Mouse (Mus musculus) thymus, postnatal 10 days (tissue): ENCODE measurements at regions not wholly inside any gene's neighbourhood (a gene's known extent, or its start where the extent isn't known, plus 50 kb on each side); places are given as distances from the start of the nearest gene placed in this dataset.

Experiments used
- DNase-seq, 2 experiments: peaks; one replicate each; pipeline ENCODE4 v3.0.0; 2021; ENCODE audit warnings: low spot score in 2 of 2

DNA sequence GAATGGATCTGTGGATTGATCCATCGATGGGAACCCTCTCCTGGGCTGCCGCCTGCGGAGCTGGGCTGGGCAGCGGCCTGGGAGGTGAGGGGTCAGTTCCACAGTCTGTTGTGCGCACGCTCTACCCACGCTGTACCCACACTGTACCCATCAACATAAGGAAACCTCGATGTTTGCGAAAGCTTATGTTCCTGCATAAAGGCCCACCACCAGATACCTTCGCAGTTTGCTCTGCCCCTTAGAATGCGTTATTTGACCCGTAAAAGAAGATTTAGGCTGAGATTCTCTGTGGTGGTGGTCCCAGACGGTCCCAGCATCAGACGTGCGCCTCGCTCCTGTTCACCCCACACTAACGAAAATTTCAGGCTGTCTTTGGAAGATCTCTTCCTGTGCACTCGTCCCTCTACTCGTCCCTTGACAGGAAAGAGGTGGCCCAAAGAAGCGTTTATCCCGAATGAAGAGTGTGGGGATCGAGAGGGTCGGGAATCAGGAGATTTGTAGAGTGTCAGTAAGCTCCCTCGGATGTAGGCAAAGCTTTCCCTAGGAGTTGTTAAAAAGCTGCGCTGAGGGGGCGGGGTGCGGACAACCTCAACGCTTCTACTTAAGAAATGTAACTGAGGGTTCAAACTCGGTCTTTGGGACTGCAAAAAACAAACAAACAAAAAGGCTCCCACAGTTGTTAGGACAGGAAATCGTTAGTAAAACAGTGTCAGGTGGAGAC is 123.9 kb downstream of the Tmem161b start:
- DNase-seq: no peak

DNA sequence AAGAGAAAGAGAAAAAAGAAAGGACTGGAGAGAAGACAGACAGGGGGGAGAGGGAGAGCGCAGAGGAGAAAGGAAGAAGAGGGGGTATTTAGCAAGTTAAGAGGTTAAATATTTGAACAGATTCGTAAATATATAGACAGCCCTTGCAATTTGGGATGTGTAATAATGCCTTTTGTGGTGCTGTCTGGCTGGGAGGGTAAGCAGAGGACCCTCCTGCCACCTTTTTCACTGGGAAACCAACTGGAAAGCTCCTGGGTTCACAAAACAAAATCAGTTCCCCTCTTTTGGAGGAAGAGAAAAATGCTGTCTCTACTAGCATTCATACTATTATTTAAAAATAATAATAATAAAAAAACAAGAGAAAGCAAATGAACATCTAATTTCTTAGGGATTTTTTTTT is 124.5 kb downstream of the Tmem161b start:
- DNase-seq: no peak

DNA sequence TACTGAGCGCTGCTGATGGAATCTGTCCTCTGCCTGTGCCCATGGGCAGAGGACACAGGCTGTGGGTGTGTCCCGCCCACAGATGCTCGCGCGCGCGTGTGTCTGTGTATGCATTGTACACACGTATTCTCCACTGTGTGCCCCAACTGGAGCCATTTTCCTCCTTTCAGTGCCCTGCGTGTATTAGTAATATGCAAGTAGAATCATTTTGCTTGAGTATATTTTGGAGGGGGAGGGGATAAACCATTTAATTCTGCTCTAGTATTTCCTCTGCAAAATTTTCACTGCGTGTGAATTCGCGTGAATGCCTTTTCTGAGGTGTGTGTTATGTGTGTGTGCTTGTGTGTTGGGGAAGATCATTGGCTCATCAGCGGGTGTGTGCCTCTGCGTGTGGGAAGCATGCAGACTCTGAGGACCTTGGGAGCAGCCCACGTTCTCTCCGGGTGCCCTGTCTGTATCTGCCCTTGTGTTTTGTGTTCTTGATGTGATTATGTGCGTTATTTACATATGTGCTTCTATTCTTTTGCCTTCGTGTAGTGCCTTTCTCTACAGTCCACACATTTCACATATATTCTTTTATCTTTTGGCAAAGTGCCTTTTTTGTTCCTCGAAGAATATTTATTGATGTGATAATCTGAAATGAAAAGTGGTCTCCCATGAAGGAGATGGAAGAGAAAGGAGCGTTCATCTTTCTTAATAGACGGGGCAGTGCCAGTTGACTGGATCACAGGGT is 125.3 kb downstream of the Tmem161b start:
- no peak for DNase-seq

DNA sequence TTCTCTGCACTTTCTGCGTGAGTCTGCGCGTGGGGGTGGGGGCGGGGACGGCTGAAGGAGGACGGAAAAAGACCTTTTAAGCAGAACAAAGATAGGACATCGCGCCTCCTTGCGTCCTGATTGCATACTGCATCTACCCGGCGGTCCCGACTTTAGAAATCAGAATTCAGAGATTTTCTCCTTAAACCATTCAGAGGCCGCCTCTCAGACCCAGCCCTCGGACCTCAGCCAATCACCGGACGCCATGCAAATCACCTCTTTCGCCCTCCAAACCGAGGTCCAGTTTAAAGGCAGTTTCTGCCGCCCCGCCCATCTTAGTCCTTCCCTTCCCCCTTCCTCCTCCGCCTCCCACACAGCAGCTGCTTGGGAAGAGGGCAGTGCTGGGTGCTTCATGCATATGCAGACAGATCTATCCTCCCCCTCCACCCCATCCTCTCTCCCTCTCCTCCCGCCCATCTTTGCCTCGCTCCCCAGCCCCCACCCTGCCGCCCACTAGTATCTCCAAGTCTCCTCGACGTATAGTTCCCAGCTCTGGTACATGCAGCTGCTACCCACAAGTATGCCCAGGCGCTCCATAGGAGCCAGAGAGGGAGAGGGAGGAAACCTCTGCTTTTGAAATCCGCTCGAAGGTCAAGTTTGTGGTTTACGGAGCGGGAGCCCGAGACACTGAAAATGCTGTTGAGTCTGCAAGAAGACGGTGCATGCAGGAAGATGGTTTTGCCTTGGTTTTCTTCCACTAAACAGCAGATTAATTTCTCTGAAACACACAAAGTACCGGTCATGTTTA is 126.0 kb downstream of the Tmem161b start:
- peak; percentile 64 to 66 for DNase-seq

DNA sequence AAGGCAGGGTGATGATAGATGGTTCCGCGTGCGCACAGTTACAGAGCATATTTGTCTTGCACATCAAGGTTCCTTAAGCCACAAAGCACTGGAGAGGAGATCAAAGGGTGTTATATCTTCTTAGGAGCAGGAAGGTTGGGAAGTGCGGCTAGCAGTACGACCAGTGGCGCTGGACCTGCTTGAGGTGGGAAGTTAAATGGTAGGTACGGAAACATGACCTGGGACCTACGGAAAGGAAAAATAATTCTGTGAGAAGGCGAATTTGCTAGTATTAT is 126.5 kb downstream of the Tmem161b start:
- no peak for DNase-seq

DNA sequence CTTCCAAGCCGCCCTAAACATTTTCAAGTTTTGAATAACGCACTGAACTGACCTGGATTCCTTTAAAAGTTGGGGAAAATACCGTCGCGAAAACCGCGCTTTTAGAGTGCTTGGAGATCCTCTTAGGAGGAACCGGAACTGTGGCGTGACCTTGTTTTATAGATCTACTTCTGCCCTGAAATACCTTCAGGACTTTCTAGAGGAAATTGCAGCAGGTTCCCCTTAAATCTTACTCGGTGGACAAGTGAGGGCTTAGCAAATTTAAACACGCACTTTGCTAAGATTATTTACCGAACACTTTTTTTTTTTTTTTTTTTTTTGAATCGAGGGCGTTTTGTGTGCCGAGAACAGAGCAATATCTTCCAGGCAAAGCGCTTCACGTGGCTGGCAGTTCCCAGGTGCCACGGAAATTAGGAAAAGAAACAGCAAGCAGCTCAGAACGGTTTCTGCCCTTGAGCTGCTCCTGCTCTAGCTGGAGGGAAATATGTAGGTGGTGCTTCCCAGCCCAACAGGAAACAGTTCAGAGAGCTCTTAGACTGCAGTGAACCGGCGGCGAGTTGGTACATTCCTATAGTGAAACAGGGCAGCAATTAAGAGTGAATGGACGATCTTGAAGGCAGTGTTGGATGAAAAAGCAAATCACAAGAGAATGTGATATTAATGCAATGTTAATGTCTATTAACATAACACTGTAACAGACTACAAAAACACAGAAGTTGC is 127.1 kb downstream of the Tmem161b start:
- peak in 1 of 2 experiments; percentile 10 for DNase-seq

DNA sequence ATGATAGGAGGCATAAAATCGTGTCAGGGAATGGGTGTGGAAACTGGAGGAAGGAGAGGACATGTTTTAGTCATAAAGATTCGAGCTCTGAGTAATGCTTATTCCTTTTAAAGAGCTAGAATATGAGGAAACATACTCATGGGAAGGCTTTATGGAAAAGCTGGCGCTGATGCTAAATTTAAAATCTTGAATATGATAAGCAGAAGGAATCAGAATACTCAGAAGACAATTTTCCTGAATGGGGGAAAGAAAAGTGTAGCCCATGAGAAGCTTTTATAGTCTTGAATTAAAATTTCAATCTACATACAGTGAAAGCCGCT is 127.6 kb downstream of the Tmem161b start:
- no peak for DNase-seq

DNA sequence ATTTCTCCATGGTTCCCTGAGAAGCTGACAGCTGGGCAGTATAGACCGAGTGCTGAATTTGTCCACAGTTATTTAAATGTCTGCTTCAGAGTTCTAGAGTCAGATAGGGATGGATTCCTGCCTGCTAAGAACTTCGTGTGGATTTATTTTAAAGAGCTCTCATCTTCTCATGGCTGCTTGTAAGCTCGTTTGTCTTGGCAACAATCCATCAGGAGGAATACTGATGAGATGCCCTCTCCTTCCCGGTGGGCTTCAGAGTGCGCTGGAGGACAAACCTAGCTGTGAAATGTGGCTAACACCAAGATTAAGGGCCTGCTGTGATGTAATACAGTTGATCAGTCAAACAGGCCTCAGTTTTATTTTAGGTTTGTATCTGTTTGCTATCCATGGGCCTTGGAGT is 128.7 kb downstream of the Tmem161b start:
- no peak for DNase-seq

DNA sequence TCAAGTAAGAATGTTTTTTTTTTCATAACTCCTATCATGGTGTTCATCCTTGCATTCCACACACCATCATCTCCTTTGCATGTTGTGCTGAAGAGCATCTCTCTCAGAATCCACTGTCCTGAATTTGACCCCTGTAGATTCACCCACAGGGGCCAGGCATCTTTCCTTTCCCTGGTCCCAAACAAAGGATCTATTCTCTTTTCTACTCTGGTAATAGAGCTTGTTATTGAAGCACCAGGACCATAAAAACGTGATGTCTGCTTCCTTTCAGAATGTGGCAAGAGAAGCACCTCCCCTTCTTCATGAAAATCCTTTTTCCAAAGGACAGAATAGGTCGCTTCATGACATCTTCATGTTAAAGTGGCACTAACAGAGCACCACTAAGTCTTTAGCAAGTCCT is 134.4 kb downstream of the Tmem161b start:
- no peak for DNase-seq

DNA sequence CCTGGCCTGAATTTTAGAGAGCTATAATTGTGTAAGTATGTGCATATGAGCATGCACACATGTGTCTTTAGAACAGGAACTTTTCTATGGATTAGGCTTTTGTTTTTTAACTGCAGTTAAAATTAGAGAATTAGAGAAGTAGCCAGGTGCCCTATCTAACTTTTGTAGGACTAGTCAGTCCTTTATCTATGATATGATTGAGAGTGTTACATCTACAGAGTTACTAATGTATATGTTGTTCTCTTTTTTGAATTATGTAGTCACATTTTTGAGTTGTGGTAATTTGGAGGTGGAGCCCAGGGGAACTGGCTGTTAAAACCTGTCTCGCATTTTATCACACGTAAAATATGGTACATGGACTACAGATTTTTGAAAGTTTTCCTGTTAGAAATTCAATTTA is 138.4 kb downstream of the Tmem161b start:
- DNase-seq: no peak

DNA sequence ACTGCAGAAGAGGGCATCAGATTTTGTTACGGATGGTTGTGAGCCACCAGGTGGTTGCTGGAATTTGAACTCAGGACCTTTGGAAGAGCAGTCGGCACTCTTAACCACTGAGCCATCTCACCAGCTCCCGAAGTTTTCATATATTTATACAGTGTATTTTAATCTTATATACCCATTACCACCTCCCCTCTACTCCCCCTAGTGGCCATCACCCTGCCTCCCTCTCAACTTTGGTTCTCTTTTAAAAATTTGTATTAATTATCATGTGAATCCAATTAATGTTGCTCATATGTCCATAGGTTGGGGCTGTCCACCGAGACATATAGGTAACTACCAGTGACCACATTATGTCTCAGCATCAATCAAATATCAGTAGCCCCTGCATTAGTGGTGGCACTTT is 142.0 kb downstream of the Tmem161b start:
- no peak for DNase-seq

DNA sequence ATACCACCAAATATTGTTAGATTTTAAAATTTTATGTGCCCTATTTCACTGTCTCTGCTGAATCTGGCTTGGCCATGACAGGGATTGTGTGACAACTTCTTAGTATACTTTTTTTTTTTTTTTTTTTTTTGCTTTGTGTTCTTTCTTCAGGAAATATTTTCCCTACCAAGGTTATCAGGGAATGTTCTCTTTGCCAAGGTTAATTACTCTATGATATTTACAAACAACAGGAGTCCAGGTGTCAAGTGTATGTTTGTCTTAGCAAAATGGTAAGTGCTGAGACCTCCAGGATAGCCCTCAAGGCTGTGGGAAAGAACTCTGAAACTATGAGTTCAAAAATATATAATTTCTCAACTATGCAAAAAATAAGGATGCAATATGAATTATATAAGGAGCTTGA is 143.4 kb downstream of the Tmem161b start:
- no peak for DNase-seq

DNA sequence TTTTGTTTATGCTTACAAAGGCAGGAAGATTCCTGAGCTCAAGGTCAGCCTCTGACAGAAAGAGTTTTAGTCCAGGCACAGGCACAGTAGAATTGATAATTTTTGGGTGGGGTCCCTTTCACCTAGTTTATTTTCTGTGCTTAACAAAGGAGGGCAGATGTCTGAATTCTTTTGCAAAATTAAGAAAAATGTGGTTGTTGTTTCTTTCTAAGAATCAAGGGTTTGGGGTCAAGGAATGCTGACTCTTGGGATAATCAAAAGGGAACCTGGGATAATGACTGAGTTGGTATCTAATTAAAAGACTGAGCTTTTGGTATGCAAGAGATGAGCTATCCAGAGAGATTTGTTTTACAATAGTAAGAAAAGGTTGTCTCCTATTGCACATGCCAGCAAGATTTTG is 143.9 kb downstream of the Tmem161b start:
- no peak for DNase-seq

DNA sequence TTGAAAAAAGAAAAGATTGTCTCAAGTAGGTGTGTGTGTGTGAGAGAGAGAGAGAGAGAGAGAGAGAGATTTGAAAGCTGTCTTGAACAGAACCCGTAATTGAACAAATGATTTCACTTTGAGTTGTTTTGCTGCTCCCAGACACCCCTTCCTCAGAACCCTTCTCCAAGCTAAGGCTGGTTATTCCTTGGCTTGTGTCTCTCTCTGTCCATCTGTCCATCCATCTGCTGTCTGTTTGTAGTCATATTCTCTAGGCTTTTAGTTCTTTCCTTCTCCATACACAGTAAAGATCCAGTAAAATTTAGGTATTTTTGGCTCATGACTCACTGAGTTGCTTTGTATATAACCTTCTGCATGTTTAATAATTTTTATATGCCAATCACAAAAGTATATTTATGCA is 144.7 kb downstream of the Tmem161b start:
- DNase-seq: no peak

DNA sequence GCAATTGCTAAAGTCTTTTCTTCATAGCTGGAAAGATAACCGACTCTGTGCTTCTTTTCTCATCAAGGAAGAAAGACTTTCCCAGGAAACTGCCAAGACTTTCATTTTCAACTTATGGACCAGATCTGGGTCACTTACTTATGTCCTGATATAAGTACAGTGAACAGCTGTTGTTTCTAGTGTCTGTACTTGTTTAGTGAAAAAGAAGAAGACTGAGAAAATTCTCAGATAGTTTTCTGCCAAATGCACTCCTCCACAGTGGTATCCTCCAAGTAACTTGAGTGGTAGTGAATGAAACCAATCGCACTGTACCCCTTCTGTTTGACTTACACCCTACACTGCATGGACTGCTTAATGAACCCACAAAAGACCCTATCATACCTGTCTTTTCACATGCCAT is 146.1 kb downstream of the Tmem161b start:
- no peak for DNase-seq

DNA sequence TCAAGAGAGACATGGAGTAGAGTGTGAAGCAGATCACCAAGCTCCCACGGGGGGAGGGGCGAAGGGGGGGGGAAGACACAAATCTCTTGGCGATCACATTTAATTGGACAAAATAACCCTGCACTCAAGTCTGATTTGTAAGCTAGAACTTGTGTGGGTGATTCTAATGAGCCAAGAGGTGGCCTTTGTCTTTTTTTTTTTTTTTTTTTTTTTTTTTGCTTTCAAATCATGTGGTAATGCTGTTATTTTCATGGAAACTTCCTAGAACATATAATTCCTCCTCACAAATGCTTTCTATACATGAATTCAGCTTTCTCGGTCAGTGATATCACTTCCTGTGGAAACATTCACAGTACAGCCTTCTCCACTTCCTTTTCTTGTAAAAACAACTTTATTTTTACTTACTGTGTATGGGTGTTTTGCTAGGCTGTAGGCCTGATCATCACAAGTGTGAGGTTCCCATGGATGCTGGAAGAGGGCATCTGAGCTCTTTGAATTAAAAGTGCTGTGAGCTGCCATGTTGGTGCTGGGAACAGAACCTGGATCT is 152.7 kb downstream of the Tmem161b start:
- DNase-seq: no peak

DNA sequence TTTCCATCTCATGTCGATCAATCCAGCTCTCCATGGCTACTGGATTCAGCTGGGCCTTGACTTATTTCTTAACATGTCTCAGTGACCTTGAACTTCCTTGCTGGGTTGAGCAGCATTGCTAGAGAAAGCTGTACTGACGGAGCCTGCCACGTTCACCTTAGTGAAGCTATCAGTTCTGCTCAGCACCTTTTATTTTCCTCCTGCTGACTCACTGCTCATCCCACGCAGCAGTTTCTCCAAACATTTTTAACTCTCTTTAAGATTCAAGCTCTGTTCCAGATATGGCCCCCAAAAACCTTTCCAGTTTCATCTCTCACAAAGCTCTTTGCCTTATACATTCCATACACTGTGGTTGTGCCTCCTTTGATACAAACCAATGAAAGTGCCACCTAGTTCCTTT is 153.8 kb downstream of the Tmem161b start:
- DNase-seq: no peak

DNA sequence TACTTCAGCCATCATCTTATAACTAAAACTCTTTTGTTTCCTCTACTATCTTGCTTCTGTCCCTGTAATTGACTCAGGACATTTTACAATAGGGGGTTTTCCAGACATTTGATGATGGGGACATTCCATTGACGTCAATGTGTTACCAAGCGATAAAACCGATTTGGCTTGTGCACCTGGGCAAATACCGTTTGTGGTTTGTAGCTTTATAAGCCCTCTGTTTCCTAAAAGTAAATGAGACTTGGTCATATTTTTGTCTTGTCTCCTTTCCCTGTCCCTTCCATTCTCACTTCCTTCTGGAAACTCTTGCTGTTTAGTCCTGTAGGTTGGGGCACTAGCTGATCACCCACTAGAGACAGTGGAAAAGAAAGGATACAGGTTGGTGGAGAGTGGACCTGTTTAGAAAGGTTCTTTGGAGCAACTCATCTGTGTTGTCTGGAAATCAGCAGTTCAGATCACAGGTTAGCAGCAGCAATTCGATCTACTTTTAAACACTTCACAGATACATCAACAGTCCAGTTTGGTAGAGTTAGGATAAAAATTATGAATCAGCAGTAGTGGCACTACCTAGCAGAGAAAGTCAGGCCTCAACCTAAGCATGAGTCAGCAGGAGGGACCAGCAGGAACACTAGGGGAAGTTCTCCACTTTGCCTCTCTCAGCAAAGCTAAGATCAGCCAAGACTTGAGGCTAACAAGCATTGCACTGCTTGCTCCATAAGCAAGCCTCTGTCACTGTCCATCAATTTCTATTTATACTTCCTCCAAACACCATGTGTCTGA is 156.6 kb downstream of the Tmem161b start:
- DNase-seq: no peak

DNA sequence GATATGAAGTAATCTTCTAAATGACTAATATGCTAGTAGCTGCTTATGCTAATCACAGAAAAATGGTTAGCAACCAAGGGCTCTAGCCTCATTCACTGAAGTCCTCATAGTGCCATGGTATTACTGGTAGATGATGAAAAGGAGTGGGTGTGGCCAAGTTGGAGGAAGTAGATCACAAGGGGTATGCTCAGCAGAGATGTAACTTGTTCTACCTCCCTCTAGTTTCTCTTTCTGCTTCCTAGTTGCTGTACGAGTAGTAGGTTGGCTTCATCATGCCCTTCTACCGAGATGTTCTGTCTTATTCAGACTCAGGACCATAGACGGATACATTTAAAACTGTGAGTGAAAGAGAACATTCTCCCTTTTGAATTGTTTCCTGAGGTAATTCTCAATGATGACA is 169.5 kb downstream of the Tmem161b start:
- DNase-seq: no peak

DNA sequence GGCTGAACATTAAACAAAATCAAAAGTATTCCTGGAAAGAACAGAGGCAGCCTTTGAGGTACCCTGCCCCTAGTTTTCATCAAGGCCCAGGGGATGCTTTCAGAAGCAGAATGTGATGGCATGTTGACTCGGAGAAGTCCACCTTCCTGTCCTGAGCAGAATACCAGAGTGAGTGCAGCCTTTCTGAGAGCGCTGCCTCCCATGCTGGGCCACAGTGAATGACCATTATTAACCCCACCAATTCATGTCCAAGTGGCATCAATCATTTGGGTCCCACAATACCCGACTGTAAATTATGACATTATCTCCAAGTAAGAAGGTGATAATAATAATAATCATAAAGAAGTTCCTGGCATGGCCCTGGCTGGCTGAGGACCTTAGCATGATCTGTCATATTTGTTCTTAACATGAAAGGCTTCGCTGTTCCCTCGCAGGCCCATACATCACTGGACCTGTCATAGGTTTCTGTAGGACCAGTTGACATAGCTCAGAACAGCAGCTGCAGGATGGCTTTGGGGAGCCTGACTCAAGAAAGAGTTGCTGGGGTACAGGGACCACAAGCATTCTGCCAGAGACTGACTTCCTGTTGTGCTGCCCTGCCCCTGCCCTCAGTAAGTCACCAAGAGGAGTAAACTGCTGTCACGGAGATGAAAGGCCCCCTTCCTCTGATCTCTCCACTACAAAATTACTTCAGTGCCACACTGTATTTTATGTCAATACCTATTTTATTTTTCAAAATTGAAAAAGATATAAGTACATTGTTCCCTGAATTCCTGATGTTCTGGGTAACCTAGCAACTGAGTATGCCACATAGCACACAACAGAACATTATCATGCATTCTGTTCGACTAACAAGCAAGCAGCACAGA is 176.6 kb downstream of the Tmem161b start:
- DNase-seq: peak; percentile 8 to 16
